Mouse (Mus musculus) left cerebral cortex, postnatal 25 days (tissue): Measurements from ENCODE around the gene Plekhh2. TPM values are rescaled to one million over a fixed set of nuclear protein-coding genes. Genes with fewer than 3 reads are reported as not detected.

Experiments used
- DNase-seq, 2 experiments: peaks; one replicate each; pipeline ENCODE4 v3.0.0; 2022; ENCODE audit warnings: low spot score in 2 of 2, mixed read lengths in 1 of 2
- intact Hi-C: fragments of 180-260 bp; cut with DNase I; formaldehyde crosslinking; loops from one replicate; pipeline ENCODE4 v1.15.1; 2025
- total RNA-seq, 2 experiments: library from RNA; stranded (reverse); gene quantifications; 2 replicates each; pipeline ENCODE4 v1.2.3; 2021

The Plekhh2 gene
- 1 to 10 TPM; 5.0 to 5.4 TPM for total RNA-seq

DNA sequence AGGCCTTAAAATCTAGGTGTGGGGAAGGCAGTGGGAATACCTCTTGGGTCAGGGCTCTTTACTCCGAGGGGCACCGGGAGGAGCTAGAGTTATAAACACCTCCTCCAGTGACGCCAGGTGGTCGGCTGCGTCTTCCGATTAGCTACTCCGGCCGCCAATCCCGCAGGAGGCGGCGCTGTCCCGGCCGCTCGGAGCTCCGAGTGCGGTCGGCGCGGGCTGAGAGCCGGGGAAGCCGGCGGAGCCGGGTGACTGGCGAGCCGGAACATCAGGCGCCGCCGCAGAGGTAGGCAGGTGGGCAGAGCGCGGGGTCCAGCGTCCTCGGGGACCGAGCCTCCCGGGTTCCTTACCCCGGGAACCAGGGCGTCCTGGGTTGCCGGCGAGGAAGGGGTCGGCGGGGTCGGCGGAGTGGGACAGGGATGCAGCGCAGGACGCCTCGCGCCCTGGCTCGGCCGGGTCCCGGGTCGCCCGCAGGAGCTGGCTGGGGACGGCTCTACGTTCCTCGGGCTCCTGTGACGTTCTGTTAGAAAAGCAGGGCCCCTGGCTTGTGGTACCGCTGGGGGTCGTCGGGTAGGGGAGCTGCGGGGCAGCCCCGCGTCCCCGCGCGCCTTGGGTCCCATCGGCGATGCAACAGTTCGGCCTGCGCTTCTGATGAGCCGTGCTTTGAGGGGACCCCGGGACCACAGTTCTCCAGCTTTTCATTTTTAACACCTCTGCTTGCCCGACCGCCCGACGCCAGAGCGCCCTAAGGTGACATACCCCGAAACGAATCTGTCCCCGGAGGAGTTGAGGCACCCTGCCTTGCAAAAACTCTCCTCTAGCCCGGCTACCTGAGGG lies at the start of gene Plekhh2:
Gene Plekhh2 (plus strand): TSS at position 214 of the 834 bp plus-strand sequence.
- intact Hi-C loops, result loop anchor here (5.0 kb wide), 4 partner anchors 70 to 255 kb away; partner anchors contain the start of gene Dync2li1
- peak; percentile 82 to 84 for DNase-seq

DNA sequence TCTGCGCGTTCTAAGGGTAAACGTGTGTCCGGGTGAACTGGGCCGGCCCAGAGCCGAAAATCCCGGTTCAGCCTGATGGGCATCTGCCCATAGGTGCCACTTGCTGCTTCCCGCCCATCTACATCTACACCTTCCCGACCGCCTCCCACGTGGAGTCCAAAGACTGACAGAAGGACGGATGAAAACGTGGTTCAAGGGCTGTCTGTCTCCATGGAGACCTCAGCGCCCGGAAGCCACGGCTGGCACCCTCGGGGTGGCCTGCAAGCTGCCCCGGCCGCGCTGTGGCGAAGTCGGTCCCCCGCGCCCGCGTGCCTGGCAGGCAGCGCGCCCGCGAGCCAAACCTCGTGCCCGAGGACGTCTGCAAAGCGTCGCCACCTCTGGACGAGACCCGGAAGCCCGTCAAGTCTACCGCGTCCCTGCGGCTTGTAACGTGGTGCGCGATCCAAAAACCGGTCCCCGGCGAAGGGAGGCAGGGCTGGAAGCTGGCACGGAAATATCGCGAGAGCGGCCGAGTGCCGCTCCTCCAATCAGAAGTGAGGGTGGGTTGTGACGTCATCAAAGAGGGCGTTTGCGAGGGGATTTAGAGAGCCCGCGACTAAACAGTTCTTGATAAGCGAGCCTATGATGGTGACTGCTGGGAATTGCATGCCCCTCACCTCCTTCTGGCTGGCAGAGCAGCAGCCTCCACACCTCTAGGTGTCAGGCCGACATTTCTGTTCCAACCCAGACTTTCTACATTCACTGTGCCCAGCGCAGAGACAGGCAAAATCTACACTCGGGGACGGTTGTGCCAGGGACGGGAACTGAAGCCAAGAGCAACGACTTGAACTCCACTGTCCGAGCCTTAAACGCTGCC lies 45.7 kb upstream of the Plekhh2 start, which contains the start of gene Thada:
Gene Thada (minus strand): TSS at position 453 of the 856 bp plus-strand sequence.
- intact Hi-C loops, result loop anchor here (5.0 kb wide), 1 partner anchor 161 kb away; the partner anchor contains the start of gene Dync2li1
- peak; percentile 97 to 99 for DNase-seq

DNA sequence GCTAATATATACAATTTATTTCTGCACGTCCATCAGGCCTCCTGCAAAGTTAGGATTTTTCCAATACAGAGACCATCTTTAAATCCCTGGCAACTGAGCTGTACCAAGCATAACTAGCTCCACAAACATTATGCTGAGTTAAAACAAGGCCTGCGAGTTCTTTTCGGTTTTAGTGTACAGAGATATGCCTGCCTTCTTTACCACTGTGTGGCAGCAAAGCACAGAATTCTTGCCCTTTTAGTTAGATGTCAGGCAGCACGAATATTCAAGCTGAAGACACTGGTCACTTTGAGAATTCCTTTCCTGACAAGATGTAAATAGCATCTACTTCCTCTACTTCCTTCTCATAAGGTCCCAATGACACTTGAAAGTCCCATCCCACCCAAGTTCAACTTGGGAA lies 37.4 kb upstream of the Plekhh2 start:
- intact Hi-C loops, result no loop called here

DNA sequence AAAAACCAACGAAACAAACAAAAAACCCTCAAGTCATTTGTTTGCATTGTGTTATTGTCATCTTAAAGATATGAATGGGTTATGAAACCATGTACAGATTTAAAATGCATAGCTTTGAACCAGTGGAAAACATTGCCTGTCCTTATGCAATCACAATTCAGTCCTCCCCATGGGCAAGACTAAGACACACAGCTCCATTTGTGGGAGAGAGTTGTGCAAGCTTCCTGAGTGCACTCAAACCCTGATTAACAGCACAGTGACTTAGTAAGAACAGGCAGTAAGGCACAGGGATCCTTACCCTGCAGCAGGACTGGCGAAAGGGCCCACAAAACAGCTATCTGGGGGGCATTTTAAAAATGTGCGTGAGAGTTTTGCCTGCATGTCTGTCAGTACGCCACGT lies 34.5 kb upstream of the Plekhh2 start:
- DNase-seq, result no peak
- intact Hi-C loops, result no loop called here

More for the DNA sequence above, 37.4 kb upstream of the Plekhh2 start:
- peak in 1 of 2 experiments; percentile 54 for DNase-seq

DNA sequence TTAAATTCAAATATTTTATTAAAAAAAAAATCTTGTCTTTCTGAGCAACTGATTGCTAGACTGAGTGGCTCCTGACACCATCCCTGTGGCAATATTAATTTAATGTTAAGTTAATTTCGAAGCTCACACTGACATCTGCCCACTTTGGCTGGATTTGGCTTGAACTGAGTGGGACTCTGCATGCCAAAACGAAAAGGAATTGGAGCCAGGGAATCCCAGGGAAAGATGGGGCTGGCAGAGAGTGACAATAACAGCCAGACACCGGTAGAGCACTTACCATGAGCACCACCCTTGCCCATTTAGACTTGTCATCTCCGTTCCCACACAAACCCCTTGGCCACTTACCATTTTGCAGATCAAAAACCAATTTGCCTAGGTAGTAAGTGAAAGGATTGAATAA lies 33.4 kb upstream of the Plekhh2 start:
- intact Hi-C loops, result no loop called here
- no peak for DNase-seq

DNA sequence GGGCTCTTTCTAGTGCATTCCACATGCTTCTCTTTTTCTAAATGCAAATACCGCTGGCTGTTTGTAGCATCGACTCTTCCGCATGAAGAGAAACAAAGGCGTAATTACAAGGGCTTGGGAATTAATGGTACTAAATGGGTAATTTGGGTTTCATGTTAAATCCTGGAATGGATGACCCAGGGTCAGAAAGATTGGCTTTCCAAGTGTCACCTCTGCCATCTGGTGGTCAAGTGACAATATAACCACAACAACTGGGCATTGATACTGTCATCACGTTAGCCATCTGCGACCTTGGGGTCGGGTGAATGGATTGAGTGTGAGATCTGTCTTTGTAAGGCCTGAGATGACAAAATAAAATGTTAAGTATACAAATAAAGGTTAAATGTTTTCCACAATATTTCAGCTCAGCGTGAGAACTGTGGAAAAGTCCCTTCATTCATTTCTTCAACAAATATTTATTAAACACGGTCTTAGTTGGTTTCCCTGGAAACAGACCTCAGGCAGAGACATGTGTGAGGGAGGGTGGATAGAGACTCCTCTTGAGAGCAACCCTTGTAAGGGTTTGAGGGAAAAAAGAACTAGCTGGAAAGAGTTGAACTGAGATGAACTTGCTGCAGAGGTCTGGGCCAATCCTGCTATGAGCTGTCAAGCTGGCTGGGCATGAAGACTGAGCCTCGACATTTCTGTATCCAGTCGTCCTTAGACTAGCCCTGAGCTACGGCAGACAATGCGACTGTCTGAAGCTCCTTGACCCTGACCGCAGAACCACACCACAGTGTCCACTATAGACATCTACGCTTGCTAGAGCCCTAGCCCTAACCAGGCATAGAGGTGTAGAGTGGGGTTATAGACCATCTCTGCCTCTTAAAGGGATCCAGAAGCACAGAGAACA lies 31.0 kb upstream of the Plekhh2 start:
- intact Hi-C loops, result no loop called here
- no peak for DNase-seq

DNA sequence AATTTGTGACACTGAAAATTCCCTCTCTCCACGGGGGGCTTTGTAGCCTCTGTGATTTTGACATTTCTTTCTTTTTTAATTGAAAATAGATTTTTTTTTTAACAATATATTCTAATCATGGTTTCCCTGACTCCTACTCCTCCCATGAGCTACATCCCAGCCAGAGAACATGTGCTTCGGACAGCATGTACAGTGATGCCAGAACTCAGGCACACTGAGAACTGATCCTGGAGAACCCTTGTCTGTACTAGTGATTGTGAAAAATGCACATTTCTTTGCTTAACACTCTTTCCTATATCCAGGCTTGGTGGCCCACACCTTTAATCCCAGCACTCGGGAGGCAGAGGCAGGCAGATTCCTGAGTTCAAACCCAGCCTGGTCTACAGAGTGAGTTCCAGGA lies 28.9 kb upstream of the Plekhh2 start:
- no peak for DNase-seq
- intact Hi-C loops, result no loop called here

DNA sequence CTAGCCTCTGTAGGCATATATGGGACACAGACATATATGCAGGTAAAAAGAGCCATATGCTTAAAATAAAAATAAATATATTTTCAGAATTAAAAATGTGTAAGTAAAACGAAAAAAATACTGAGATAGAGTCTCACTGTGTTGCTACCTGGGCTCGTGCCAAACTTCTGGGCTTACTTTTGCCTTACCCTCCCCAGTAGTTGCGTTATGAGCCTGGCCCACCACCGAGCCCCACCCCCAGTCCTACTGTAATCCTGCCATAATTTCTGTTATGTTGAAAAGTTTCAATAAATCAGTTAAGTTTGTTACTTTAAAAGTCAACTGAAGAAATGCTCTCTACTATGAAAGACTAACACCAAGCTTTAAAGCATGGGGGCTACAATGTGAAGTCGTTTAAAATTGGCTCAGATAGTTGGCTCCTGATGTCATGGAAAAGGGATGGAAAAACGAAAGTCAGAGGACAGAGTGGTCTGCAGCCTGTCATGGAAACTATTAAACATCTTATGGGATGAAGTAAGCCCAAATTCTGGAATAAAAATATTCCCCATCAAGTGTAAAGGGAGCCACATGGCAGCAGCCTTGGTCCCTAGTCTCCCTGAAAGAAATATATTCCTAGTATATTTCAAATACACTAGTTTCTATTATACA lies 27.9 kb upstream of the Plekhh2 start:
- intact Hi-C loops, result no loop called here
- no peak for DNase-seq

DNA sequence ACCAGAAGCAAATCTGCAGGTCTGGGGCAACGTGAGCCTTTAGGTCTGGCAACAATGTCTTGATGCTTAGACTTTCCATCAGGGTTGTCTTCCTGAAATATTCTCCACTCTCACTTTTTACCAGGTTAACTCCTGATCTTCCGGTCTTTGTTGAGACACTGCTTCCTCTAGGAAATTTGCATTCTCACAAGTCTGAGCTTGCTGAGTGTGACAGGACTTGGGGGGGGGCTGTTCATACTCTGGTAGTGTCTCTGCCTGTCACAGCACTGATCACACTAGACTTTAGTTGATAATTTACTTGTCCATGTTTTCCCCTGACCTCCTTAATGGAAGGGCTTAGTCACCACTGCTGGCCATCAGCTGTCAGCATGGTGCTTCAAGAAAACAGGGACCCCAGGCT lies 24.3 kb upstream of the Plekhh2 start:
- intact Hi-C loops, result no loop called here
- DNase-seq, result no peak

DNA sequence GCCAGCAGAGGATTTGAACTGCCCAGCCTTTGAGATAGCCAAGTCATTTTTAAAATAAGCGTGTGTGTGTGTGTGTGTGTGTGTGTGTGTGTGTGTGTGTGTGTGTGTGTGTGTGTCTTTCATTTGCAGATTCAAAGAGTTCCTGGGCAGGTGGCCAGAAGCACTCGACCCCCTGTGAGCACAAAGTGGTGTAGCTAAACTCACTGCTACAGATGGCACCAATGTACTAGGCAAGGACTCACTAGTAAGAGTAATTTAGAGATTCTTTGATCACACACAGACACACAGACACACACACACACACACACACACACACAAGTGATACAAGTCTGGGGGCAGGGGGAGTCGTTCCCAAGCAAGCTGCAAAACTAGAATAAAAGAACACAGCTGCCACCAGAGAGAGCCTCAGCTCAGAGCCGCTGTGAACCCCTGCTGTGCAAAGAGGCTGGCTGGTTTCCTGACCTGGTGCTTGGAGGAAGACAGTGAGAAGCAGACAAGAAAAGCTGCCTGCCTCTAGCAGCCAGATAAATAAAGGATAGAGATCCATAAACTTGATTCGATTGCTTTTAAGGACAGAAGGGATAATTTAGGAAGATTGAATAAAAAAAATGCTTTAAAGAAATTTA lies 19.3 kb upstream of the Plekhh2 start:
- DNase-seq, result no peak
- intact Hi-C loops, result no loop called here

DNA sequence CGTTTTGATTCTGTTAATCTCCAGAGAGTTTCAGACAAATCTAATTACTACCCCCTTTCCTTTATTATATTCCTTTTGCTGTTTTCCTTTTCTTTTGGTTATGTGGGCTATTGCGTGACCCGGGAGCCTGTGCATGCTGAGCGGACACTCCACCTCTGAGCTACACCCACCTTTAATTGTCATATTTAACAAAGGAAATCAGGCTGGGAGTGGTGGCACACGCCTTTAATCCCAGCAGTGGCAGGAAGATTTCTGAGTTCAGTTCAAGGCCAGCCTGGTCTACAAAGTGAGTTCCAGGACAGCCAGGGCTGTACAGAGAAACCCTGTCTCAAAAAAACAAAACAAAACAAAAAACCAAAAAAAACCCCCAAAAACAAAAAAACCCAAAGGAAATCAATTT lies 14.7 kb upstream of the Plekhh2 start:
- DNase-seq, result no peak
- intact Hi-C loops, result no loop called here

DNA sequence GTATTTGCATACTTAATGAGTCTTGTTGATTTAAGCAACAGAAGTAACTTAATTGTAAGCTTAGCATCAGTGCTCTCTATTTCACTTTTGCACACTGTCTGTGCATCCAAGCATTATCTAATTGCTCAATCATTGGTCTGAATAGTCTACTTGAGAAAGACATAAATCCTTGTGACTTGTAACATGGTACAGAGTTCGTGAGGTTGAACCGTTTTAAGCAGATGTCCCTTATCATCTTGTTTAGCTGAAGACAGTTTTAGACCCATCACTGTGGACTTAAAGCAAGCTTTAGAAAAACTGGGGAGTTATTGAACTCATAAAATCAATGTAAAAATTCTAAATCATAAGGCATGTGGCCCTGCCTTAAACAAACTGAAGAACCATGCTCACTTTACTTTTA lies 14.1 kb upstream of the Plekhh2 start:
- intact Hi-C loops, result no loop called here

DNA sequence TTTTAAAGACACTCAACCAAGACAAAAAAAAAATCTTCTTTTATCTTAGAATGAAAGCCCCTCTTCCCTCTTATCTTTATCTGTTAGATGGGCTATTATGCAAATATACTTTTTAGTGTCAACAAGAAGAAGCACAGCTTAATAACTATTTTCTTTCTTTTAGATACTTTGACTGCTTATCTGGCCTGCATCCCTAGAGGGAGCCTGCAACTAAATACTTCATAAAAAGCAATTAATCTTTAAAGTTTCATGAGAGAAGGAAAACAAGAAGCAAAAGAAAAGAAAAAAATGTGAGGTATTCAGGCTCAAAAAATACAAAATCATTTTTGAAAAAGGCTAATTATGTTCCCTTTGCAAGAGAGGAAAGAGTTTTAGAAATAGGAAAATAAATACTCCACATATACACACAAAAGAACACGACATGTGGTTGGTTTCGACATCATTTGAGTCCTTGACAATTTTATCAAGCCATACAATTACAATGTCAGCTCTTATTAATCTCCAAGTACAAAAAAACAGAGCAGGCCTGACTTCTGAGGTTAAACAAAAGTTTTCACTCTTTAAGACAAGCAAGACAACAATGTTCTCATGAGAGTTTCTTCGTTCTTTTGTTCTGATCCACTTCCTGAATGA lies 13.6 kb upstream of the Plekhh2 start:
- no peak for DNase-seq
- intact Hi-C loops, result no loop called here

More for the DNA sequence above, 14.1 kb upstream of the Plekhh2 start:
- DNase-seq, result no peak

DNA sequence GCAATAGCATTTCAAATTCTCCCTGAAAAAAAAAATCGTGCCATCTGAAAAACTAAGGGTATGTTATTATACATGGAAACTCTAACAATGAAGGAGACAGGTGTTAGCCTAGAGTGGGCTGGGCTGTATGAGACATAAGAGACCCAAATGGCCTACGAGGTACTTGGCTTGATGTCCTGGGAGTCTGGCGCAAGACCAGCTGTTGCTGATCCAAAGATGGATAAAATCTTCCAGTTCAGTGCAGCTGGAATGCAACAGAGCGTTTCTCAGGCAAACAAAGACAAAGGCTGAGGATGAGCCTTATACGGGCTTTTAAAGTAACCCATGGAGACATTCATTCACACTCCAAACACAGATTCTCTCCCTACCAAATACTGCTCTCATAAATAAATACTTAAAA lies 13.1 kb upstream of the Plekhh2 start:
- intact Hi-C loops, result no loop called here
- DNase-seq, result no peak

DNA sequence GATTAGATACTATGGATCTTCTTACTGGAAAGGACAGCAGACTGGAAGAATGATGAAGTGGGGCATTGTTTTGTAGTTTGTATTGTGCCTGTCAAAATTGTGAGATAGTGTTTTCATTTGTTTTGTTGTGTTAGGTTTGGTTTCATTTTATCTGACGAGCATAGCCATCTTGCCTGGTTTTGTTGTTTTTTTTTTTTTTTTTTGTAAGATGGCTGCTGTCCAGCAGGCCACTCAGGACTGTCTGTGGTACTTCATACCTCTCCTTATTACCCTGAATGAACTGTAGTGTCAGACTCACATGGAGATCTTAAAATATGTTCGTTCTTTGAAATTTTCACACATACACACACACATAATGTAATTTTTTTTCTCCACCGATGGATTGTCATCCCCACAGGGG lies 9.4 kb upstream of the Plekhh2 start:
- no peak for DNase-seq

DNA sequence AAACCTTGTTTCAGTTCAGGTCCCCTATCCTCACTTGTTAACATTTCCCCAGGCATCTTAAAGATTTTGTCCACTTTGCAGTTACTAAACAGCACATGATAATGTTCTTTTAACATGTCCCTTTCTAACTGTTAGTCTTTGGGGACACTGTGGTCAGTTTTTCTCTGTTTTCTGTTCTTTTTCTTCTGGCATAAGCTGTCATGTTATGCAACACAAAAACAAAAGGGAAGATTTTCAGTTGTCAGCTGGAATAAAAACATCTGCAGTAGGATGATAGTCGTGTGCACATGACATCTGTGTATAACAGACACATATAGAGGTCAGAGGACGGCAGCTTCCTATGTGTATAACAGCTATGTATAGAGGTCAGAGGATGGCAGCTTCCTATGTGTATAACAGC lies 5.8 kb upstream of the Plekhh2 start:
- no peak for DNase-seq
- intact Hi-C loops, result no loop called here

More for the DNA sequence above, 9.4 kb upstream of the Plekhh2 start:
- intact Hi-C loops, result no loop called here

DNA sequence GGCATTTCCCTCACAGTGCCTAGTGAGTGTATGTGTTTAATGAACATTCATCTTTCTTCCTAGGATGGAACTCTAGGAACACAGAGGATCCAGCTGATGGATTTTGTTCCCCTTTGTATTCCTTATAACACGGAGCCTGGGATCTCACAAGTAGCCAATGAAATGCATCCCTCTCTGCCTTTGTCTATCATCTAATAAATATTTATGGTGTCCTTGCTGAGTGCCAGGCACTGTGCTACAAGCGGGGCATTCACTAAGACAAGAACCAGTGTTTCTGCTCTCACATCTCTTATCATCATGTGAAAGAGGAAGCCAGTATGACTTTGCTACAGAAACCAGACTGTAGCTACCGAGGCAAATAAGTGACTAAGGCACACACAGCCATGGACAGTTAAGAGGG lies 3.0 kb upstream of the Plekhh2 start:
- intact Hi-C loops, result no loop called here
- DNase-seq, result no peak

DNA sequence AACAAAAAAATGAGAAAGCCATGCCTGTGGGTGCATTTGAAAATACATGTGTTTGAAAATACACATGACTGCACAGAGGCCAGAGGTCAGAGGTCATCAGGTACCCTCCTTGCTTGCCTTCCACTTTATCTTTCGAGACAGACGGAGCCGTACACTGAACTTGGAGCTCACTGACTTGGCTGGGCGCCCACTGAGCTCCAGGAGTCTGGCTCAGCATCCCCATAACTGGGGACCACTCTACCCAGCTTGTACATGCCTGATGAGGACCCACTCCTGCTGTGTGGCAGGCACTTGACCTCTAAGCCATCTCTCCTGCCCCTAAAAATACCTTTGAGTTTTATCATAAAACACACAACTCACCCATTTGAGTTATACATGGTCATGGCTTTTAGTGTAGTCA lies 2.5 kb upstream of the Plekhh2 start:
- no peak for DNase-seq
- intact Hi-C loops, result no loop called here
